Mouse (Mus musculus) cortical plate, adult 2 months (tissue): ENCODE measurements around the gene Zfp646.
"Not testable (repeated sequence)": the region's sequence is repeated elsewhere in the genome, so short reads cannot be mapped to it uniquely, and the experiment has no call there.

Experiments used
- CTCF ChIP-seq: fragments of 200-500 bp; IDR thresholded peaks from 2 replicates; pipeline ENCODE4 v1.5.1; 2011; ENCODE audit warnings: mild to moderate bottlenecking, control low read depth, low read length; ENCODE audit not compliant: insufficient read depth; ENCODE audit errors: extremely low read depth
- POLR2A ChIP-seq: fragments of 200-500 bp; IDR thresholded peaks from 2 replicates; pipeline ENCODE4 v1.6.1; 2011; ENCODE audit warnings: mild to moderate bottlenecking, low read length, control low read depth; ENCODE audit not compliant: insufficient read depth; ENCODE audit errors: extremely low read depth

- TF ChIP-seq CTCF, POLR2A: not testable (repeated sequence)
Measured at GRCm38 (mm10) chr7:127837878-127838277, 38.1 kb upstream of the Zfp646 start.
